Mouse (Mus musculus): ENCODE measurements around the gene D8Ertd738e. TPM values are rescaled to one million over a fixed set of nuclear protein-coding genes. Genes with fewer than 3 reads are reported as not detected.

D8Ertd738e gene
- total RNA-seq, 2 experiments from 2014 or later = 145 to 149 TPM

DNA sequence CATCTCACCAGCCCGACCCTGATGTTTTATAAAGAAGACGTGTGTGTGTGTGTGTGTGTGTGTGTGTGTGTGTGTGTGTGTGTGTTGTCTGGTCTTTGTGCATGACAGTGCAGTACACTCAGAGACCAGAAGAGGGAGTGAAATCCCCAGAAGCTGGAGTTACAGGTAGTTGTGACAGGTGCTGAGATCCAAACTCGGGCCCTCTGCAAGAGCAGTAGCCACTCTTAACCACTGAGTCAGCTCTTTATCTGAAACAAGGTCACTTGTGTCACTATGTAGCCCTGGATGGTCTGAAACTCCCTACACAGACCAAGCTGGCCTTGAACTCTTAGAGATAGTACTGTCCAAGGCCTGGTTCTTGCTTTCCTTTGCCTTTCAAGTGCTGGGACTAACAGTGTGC lies 42.9 kb downstream of the D8Ertd738e start:
- DNase-seq (ENCODE audit: low spot score in 2 of 2) = no peak
- intact Hi-C loops (cut with DNase I) = no loop called here

- intact Hi-C loops (cut with DNase I) = no loop called here
- no peak for DNase-seq (ENCODE audit: low spot score in 2 of 2)
These were observed 44.4 kb downstream of the D8Ertd738e start for GRCm38 (mm10) chr8:84205073-84205472.

- DNase-seq (ENCODE audit: low spot score in 2 of 2) = peak in 1 of 2 experiments; percentile 50
- intact Hi-C loops (cut with DNase I) = no loop called here
These were observed 45.3 kb downstream of the D8Ertd738e start for GRCm38 (mm10) chr8:84203975-84204772.

DNA sequence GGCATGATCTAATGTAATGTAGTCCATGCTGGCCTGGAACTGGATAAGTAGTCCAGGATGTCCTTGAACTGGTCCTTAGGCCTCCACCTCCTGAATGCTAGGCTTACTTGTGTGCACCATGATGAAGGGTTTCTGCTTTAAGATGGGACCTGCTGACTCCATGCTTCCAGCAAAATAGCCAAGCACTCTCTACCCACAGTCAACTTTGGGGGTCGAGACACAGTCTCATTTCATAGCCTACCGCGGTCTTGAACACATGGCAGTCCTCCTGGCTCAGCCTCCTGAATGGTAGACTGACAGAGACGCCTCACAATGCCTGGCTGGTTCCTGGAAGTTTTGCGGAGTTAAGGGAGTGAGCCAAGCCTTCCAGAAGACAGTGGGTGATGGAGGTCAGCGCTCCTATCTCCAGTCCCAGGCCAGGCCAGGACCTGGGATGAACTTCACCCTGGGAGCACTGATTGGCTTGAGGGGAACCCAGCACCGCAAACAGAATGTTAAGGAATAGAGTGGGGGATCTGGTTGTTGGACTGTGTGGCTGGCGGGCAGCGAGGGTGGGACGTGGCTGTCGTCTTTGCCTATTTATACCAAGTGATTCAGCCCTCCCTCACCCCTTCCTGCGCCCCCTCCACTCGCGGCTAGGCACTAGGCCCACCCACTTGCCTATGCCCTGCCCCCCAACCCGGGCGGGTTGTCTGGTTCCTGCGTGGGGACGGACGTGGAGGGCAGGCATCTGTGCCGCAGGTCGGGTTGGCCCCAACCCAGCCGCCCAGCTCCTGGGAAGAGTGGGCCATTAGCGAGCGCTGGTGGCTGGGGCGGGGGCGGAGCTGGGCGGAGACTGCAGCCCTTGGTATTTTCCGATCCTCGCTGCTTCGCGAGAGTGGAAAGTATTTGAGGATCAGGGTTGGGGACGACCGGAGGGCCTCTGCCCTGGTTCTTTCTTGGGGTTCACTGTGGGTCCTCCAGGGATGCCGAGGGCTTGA lies 46.3 kb downstream of the D8Ertd738e start:
- DNase-seq (ENCODE audit: low spot score in 2 of 2) = peak; percentile 70 to 83
- intact Hi-C loops (cut with DNase I) = no loop called here

- intact Hi-C loops (cut with DNase I) = no loop called here
These were observed 47.1 kb downstream of the D8Ertd738e start for GRCm38 (mm10) chr8:84202466-84202865.

GRCm38 (mm10) chr8:84201545-84202245 lies 47.8 kb downstream of the D8Ertd738e start:
- peak in 1 of 2 experiments; percentile 57 for DNase-seq (ENCODE audit: low spot score in 2 of 2)
- intact Hi-C loops (cut with DNase I) = no loop called here

More at GRCm38 (mm10) chr8:84202466-84202865, 47.1 kb downstream of the D8Ertd738e start:
- peak in 1 of 2 experiments; percentile 72 for DNase-seq (ENCODE audit: low spot score in 2 of 2)

- intact Hi-C loops (cut with DNase I) = no loop called here
- DNase-seq (ENCODE audit: low spot score in 2 of 2) = peak; percentile 50 to 51
These were observed 48.6 kb downstream of the D8Ertd738e start for GRCm38 (mm10) chr8:84200652-84201544.

- intact Hi-C loops (cut with DNase I) = no loop called here
- DNase-seq (ENCODE audit: low spot score in 2 of 2) = no peak
These were observed 49.4 kb downstream of the D8Ertd738e start for GRCm38 (mm10) chr8:84200126-84200555.

DNA sequence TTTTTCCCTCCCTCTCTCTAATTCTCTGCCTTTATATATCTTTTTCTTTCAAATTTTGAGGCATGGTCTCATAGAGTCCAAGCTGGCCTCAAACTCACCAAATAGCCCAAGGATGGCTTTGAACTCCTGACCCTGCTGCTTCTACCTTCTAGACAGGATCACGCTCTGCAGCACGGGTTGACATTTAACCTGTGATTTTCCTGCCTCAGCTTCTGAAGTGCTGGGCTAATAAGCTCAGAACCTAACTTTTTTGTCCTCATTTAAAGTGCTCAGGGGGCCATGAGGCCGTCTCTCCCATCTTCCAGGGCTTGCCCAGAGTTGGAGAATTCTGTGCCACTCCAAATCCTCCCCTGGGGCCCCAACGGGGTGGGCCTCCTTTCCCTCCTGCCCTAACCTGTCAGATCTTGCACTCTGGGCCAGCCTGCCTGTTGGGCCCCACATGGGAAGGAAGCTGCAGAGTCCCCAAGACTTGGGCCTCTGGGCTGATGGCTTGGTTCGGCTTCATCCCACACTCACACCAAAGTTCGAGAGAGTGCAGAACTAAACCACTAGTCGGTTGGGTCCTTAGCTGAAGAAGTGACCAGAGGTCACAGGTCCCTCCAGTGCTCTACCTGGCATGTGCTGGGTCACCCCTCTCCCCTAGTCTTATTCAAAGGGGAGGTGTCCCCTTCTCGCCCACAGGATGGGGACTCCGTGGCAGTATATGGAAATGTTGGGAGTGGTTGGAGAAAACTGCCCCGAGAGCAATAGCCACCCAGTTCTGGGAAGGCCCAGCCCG lies 50.0 kb downstream of the D8Ertd738e start:
- intact Hi-C loops (cut with DNase I) = no loop called here
- DNase-seq (ENCODE audit: low spot score in 2 of 2) = no peak

DNA sequence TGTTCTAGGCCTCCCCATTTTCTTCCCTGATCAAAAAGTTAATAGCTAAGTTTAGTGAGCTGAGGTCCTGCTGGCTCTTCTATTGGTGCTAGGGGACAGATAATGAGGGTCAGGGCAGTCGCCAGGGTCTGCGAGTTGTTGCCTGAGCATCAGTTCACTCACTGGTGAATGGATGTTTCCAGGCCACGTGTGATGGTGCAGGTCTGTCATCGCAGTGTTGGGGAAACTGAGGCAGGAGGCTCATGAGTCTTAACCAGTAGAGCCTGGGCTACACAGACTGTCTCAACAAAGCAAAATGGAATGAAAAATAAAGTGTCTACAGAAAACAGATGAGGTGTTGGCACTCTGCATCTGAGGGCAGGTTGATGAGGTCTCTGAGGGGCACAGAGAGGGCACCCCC lies 50.6 kb downstream of the D8Ertd738e start:
- no peak for DNase-seq (ENCODE audit: low spot score in 2 of 2)

GRCm38 (mm10) chr8:84197922-84198774 lies 51.4 kb downstream of the D8Ertd738e start:
- intact Hi-C loops (cut with DNase I) = no loop called here

More for the DNA sequence above, 50.6 kb downstream of the D8Ertd738e start:
- intact Hi-C loops (cut with DNase I) = no loop called here

DNA sequence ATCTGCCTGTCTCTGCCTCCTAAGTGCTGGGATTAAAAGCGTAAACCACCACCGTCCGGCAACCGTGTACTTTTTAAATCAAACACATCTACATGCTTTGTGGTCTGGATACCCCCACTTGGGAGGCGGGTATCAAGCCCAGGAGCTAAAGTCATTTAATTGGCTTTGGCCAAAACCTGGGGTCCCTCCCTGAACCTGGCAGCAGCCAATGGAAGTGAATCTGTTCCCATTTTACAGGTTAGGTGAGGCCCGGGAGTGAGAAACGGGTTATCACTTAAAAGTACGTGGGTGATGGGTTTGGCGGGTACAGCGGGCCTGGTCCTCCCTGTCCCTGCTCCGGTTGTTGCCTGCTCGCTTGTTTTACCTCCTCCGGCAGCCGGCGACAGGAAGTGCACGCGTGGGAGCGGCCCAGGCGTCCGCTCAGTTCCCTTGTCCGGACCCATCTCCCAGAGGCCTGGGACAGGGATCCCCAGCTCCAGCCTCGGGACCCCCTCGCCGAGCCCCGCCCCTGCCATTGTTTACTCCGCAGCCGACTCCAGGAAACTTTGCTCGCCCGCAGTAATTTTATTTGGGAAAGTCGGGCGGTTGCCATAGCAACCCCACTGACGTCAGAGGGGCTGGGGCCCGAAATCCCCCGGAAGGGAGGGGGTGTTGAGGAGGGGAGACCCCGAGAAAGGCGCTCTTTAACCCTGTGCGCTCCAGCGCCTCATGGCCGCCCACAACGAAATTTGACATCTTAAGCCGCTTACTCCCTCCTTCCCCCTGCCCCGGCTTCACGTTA lies 52.2 kb downstream of the D8Ertd738e start:
- intact Hi-C loops (cut with DNase I) = no loop called here
- DNase-seq (ENCODE audit: low spot score in 2 of 2) = peak; percentile 73 to 78

More at GRCm38 (mm10) chr8:84197922-84198774, 51.4 kb downstream of the D8Ertd738e start:
- DNase-seq (ENCODE audit: low spot score in 2 of 2) = peak; percentile 82 to 91

Measured in left cerebral cortex, postnatal 25 days (tissue).